Mouse (Mus musculus) spleen, adult 2 months (tissue): ENCODE data around the gene Cdk16. TPM values are rescaled to one million over a fixed set of nuclear protein-coding genes. Genes with fewer than 3 reads are reported as not detected.
"Not testable (repeated sequence)": the region's sequence is repeated elsewhere in the genome, so short reads cannot be mapped to it uniquely, and the experiment has no call there.

Experiments used
- DNase-seq, 2 experiments: peaks; one replicate each; pipeline versions ENCODE4 v3.0.0 to v3.0.0-alpha.2; 2012 to 2021; ENCODE audit warnings: low spot score in 2 of 2, low read depth in 1 of 2
- H3K27ac ChIP-seq: fragments of 200-500 bp; 2 replicates; pipeline ENCODE4 v1.5.1; 2012; ENCODE audit warnings: low read length, inconsistent platforms; ENCODE audit not compliant: insufficient read depth
- H3K27me3 ChIP-seq: fragments of 200-500 bp; 2 replicates; pipeline ENCODE4 v1.6.1; 2012; ENCODE audit warnings: mild to moderate bottlenecking, moderate library complexity, low read length, inconsistent platforms; ENCODE audit not compliant: control insufficient read depth, insufficient read depth
- H3K36me3 ChIP-seq: fragments of 200-500 bp; 2 replicates; pipeline ENCODE4 v1.6.1; 2012; ENCODE audit warnings: mild to moderate bottlenecking, low read length, inconsistent platforms; ENCODE audit not compliant: control insufficient read depth, insufficient read depth
- H3K4me1 ChIP-seq: fragments of 200-500 bp; 2 replicates; pipeline ENCODE4 v1.6.1; 2011; ENCODE audit warnings: inconsistent platforms; ENCODE audit not compliant: control insufficient read depth, insufficient read depth, insufficient read length
- H3K4me3 ChIP-seq: fragments of 200-500 bp; 2 replicates; pipeline ENCODE4 v1.5.1; 2011; ENCODE audit warnings: mild to moderate bottlenecking, inconsistent platforms; ENCODE audit not compliant: insufficient read depth, insufficient read length; ENCODE audit errors: extremely low read depth
- CTCF ChIP-seq: fragments of 200-500 bp; IDR thresholded peaks from 2 replicates; pipeline ENCODE4 v1.5.1; 2011; ENCODE audit warnings: mild to moderate bottlenecking, inconsistent platforms; ENCODE audit not compliant: insufficient read depth, insufficient read length, insufficient replicate concordance; ENCODE audit errors: extremely low read depth
- POLR2A ChIP-seq: fragments of 200-500 bp; IDR thresholded peaks from 2 replicates; pipeline ENCODE4 v1.6.1; 2011; ENCODE audit warnings: low read depth, low read length, inconsistent platforms
- WGBS: fragments of 180-500 bp; shearing (Covaris S2); methylation state at CpG from one replicate; pipeline ENCODE4 v1.1.7; 2018; 5-methylcytosine and 5-hydroxymethylcytosine counted together
- polyA plus RNA-seq: library from polyadenylated mRNA; depleted of rRNA; stranded (reverse); fragments of >200 nt; gene quantifications from 2 replicates; pipeline ENCODE4 v1.2.3, GENCODE M21; 2012; rRNA removed

Cdk16 gene
- polyA plus RNA-seq, 1 experiment = 81.6 TPM

DNA sequence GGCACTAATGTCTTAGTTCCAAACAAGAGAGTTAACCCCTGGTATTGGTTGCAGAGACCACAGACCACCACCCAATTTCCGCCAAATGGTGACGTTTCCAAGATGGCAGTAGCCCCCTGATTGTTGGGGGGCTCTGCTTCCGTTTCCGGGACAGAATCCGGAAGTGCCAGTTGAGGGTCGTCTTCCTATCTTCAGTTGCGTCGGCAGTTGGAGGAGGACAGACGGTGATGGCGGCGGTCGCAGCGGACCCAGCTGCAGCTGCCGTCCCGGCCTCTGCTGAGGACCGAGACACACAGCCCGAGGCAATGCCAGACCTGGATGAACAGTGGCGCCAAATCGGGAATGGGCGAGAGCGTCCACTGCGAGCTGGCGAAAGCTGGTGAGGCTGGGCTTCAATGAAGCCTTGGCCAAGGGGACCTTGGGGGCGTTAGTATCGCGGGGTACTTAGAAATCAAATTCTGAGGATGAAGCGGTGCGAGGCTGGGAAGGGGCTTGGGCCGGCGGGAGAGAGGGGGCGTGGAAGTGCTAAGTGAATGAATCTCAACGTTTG, 16.1 kb downstream of the Cdk16 start, which contains the start of gene Usp11:
Gene Usp11 (plus strand): TSS at position 166 of the 550 bp plus-strand sequence.
- H3K4me1 ChIP-seq = no peaks in the 10 kb centered on the region
- H3K27ac ChIP-seq = peak within 1 kb of the TSS; percentile 72
- DNase-seq = peak in 1 of 2 experiments; percentile 9
- H3K27me3 ChIP-seq = no peaks in the 10 kb centered on the region
- TF ChIP-seq POLR2A = peak; percentile 23; the same call in 1 of the 2 replicates
- no peak for TF ChIP-seq CTCF
- WGBS = 22% methylated on average over 32 of the region's 32 CpGs
- H3K36me3 ChIP-seq = no peaks in the 10 kb centered on the region
- peak within 1 kb of the TSS; percentile 74 for H3K4me3 ChIP-seq

DNA sequence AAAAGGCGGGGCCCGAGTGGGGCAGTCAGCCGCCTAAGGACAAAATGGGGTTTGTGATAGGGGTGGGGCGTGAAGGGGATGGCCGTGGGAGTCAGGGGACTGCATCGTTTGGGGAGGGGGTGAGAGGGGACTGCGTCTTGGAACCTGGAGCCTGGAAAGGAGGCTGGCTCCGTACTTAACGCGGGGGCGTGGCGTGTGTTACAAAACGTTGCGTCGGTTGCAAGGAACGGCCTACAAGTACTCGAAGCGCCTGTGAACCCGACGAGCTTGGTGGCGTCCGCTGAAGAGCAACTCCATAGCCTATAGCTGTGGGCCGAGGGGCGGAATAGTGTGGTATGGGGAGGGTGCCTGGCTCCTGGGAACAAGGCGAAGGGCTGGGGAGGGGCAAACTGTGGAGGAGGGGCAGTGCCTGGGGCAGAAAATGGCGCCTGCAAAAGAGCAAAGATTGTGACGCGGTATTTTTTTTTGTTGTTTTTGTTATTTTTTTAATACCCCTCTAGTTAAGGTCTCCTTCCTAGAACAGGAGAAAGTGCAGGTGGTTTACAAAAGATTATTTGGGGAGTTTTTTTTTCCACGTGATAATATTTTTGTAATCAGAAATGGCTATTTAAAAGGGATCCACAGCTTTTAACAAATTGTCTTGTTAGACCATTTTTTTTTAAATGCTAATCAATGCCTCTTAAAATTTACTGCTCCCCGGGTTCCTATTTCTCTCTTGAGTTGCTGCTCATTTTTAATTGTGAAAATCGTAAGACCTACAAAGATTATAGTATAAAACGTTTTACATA, 16.7 kb downstream of the Cdk16 start:
- WGBS = 25% methylated on average over 32 of the region's 32 CpGs
- peak; percentile 44 to 53 for DNase-seq
- H3K27me3 ChIP-seq = no peaks in the 10 kb centered on the region
- no peaks in the 10 kb centered on the region for H3K36me3 ChIP-seq
- H3K4me3 ChIP-seq = peak overlapping the region; percentile 74
- H3K27ac ChIP-seq = peak overlapping the region; percentile 72
- H3K4me1 ChIP-seq = no peaks in the 10 kb centered on the region
- TF ChIP-seq CTCF (no peak), POLR2A (peak; percentile 7; the same call in 1 of the 2 replicates)

DNA sequence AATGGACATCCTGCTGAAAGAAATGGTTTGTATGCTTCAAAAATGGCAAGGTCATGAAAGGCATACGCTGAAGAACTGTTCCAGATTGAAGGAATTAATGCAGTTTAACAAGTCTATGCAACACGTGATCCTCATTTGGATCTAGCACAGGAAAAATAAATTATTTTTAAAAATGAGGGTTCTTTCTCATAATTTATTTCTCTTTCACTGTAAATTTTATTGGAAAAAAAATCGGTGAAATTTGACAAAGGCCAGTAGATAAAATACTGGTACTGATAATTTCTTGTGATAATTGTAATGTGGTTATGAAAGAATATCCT, 17.3 kb downstream of the Cdk16 start:
- 32% methylated on average over 3 of the region's 3 CpGs for WGBS
- DNase-seq = no peak
- Histone ChIP-seq H3K27me3 (no peaks in the 10 kb centered on the region), H3K4me3 (no peak overlapping the region), H3K27ac (no peak overlapping the region), H3K4me1 (no peaks in the 10 kb centered on the region), H3K36me3 (no peaks in the 10 kb centered on the region)
- TF ChIP-seq POLR2A (no peak), CTCF (no peak)

DNA sequence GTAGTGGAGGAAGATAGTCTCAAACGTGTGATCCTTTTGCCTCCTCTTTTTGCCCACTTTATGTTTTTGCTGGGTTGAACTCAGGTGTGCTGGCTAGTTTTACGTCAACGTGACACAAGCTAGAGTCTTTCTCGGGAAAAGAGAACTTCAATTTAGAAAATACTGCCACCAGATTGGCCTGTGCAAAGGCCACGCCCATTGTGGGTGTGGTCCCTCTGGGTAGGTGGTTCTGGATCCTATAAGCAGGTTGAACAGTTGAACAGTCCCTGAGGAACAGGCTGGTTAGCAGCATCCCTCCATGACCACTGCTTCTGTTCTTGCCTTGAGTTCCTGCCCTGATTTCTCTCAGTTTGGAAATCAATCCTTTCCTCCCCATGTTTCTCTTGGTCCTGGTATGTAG, 40.9 kb downstream of the Cdk16 start:
- WGBS = 68% methylated on average over 5 of the region's 5 CpGs
- no peak for TF ChIP-seq CTCF
- no peak for TF ChIP-seq POLR2A

DNA sequence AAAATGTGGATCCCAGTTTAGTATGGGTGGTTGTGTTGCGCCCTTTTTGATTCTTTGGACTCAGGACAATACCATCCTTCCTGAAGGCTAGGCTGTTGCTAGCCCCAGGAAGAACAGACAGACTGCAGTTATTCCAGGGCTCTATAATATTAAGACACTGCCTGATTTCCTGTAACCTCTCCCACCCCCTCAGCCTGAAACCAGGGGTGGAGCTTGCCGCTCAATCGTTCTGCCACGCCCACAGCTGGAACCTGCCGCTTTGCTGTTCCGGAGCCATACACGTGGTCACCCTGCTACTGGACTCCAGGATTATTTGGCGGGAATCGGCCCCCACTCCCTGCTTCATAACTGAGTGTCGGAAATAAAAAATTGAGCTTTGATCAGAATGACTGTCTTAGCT, 42.3 kb downstream of the Cdk16 start:
- DNase-seq = peak in 1 of 2 experiments; percentile 2
- not testable (repeated sequence) for H3K27ac ChIP-seq, H3K4me1 ChIP-seq, H3K4me3 ChIP-seq, H3K27me3 ChIP-seq, H3K36me3 ChIP-seq
- WGBS = 60% methylated on average over 10 of the region's 10 CpGs

More for the DNA sequence above, 40.9 kb downstream of the Cdk16 start:
- no peak overlapping the region for H3K27ac ChIP-seq
- H3K4me3 ChIP-seq = no peak overlapping the region
- no peak for DNase-seq
- H3K27me3 ChIP-seq = no peaks in the 10 kb centered on the region
- no peaks in the 10 kb centered on the region for H3K36me3 ChIP-seq
- H3K4me1 ChIP-seq = no peaks in the 10 kb centered on the region

DNA sequence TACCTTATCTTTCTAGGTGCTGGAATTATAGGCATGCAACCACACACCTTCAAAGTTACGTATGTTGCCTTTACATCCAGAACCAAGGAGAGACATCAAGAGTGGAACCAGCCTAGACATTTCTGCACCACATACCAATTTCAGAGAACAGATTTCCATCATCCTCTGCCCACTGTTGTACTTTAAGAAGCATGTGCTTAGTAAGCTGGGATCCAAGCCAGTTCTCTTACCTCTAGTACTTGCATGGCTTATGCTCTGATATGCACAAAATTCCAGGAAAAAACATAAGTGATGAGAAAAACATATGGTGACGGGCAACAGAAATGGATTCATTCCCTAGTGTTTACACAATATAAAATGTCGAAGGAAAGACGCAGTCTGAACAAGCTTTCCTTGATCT, 48.7 kb downstream of the Cdk16 start:
- no peak for TF ChIP-seq POLR2A
- TF ChIP-seq CTCF = no peak
- Histone ChIP-seq H3K4me3 (no peak overlapping the region), H3K27ac (no peak overlapping the region), H3K27me3 (no peaks in the 10 kb centered on the region), H3K36me3 (no peaks in the 10 kb centered on the region), H3K4me1 (no peaks in the 10 kb centered on the region)
- no peak for DNase-seq
- 94% methylated on average over 4 of the region's 4 CpGs for WGBS

DNA sequence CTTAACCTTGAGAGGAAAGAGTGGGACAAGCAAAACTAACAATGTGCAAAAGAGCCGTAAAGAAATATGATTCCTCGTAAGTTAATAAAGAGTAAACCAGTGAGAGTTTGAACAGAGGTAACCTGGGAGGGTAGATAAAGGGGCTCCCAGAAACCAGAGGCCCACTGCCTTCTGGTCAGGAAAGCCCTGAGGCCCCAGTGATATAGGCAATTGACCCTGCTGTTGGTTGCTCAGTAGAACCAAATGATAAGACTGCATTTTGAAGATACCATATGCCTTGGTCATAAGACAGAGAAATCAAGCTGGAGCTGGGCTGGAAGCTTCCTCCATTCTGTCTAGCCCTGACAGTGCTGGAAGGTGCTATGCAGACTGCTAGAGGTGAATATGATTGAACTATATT, 61.1 kb downstream of the Cdk16 start:
- H3K4me1 ChIP-seq = no peaks in the 10 kb centered on the region
- no peaks in the 10 kb centered on the region for H3K36me3 ChIP-seq
- no peak for DNase-seq
- 88% methylated on average over 2 of the region's 2 CpGs for WGBS
- TF ChIP-seq CTCF = no peak
- TF ChIP-seq POLR2A = no peak
- no peaks in the 10 kb centered on the region for H3K27me3 ChIP-seq
- H3K4me3 ChIP-seq = no peak overlapping the region
- no peak overlapping the region for H3K27ac ChIP-seq

Other genes starting within 250 kb of the Cdk16 start
- gene Rgn, start 138.2 kb upstream of the Cdk16 start, polyA plus RNA-seq = not detected in 2 replicates
- 47.5 and 64.5 TPM in 2 replicates for gene Rbm10, start 70.5 kb upstream of the Cdk16 start, polyA plus RNA-seq
- gene Ndufb11, start 70.3 kb upstream of the Cdk16 start, polyA plus RNA-seq = 64.1 and 65.4 TPM in 2 replicates
- 188 and 201 TPM in 2 replicates for gene Uba1, start 29.6 kb upstream of the Cdk16 start, polyA plus RNA-seq
- gene Usp11, start 16.0 kb downstream of the Cdk16 start, polyA plus RNA-seq = 16.1 and 16.2 TPM in 2 replicates
- 143 and 164 TPM in 2 replicates for gene Araf, start 109.9 kb downstream of the Cdk16 start, polyA plus RNA-seq
- gene Timp1, start 182.2 kb downstream of the Cdk16 start, polyA plus RNA-seq = 5.9 and 7.7 TPM in 2 replicates
- gene Syn1, start 233.1 kb downstream of the Cdk16 start, polyA plus RNA-seq = 0.36 and 0.52 TPM in 2 replicates
- gene Cfp, start 243.6 kb downstream of the Cdk16 start, polyA plus RNA-seq = 189 and 193 TPM in 2 replicates